Mouse (Mus musculus) kidney, adult 2 months (tissue): ENCODE measurements at regions not wholly inside any gene's neighbourhood (a gene's known extent, or its start where the extent isn't known, plus 50 kb on each side); places are given as distances from the start of the nearest gene placed in this dataset.

Experiments used
- CTCF ChIP-seq: fragments of 200-500 bp; conservative IDR thresholded peaks from 2 replicates; pipeline ENCODE4 v1.5.1; 2011; ENCODE audit warnings: low read depth, mild to moderate bottlenecking, control low read depth, low read length, moderate library complexity, mixed read lengths; ENCODE audit not compliant: insufficient read depth, insufficient read length
- POLR2A ChIP-seq: fragments of 200-500 bp; IDR thresholded peaks from one replicate; pipeline ENCODE4 v1.6.1; 2011; ENCODE audit warnings: low read depth, low read length, control low read depth

- no peak for TF ChIP-seq CTCF
- TF ChIP-seq POLR2A = no peak
These were observed 104.9 kb upstream of the Tsc22d2 start for GRCm38 (mm10) chr3:58309601-58310000.
